22 mouse cellular contexts compared by ENCODE assay signal in genomic region chr4:107520071-107520470, GRCm38 (mm10).
DNase-seq lines count a peak whose midpoint lies in the region; ATAC-seq lines count a peak whose summit lies in the region.
"Had no signal": no experiment of that assay in that cellular context is flagged by ENCODE, and none has a peak within 500 bp of the region (broad histone marks: within the 10 kb centered on the region; RNA-seq: fewer than 3 reads in every experiment).

No protein-coding gene starts in this region.

- no peak for ATAC-seq in embryonic facial prominence, embryonic 13.5 days (ENCODE audit: insufficient number of reproducible peaks, insufficient read depth, low FRiP score, low TSS enrichment, low read depth)
- ATAC-seq: activated CD4-positive, CD25-positive, alpha-beta regulatory T cell, adult 4 months; forebrain, embryonic 16.5 days; Patski had no signal

- no peaks in the 10 kb centered on the region for H3K27me3 ChIP-seq in embryonic facial prominence, embryonic 13.5 days
- H3K27me3 ChIP-seq: embryonic facial prominence, embryonic 15.5 days; Patski had no signal

- WGBS in embryonic facial prominence, embryonic 13.5 days = 79% methylated on average over 5 of the region's 5 CpGs

- no peak overlapping the region for H3K4me3 ChIP-seq in embryonic facial prominence, embryonic 13.5 days
- H3K4me3 ChIP-seq: embryonic facial prominence, embryonic 15.5 days; erythroblast, embryonic 14.5 days; forebrain, embryonic 12.5 days; heart, adult 2 months; heart, embryonic 15.5 days had no signal

- H3K9me3 ChIP-seq in embryonic facial prominence, embryonic 13.5 days = no peaks in the 10 kb centered on the region
- H3K9me3 ChIP-seq: embryonic facial prominence, embryonic 15.5 days; forebrain, embryonic 12.5 days; heart, embryonic 15.5 days had no signal

- H3K4me2 ChIP-seq in embryonic facial prominence, embryonic 13.5 days = no peak overlapping the region
- H3K4me2 ChIP-seq: embryonic facial prominence, embryonic 15.5 days; forebrain, embryonic 12.5 days; heart, embryonic 11.5 days; heart, embryonic 15.5 days; hindbrain, embryonic 14.5 days had no signal

- no peaks in the 10 kb centered on the region for H3K36me3 ChIP-seq in embryonic facial prominence, embryonic 13.5 days
- H3K36me3 ChIP-seq: embryonic facial prominence, embryonic 15.5 days; forebrain, embryonic 12.5 days; heart, embryonic 15.5 days had no signal

- no peak overlapping the region for H3K9ac ChIP-seq in embryonic facial prominence, embryonic 13.5 days
- H3K9ac ChIP-seq: embryonic facial prominence, embryonic 15.5 days; forebrain, embryonic 12.5 days; heart, embryonic 15.5 days; hindbrain, embryonic 14.5 days had no signal

- peak; percentile 76 for DNase-seq in heart, adult 11 months
- DNase-seq in heart, adult 18-20 months = no peak
- DNase-seq in kidney, postnatal 4 days = peak; percentile 1
- DNase-seq in kidney, adult 11 months = no peak
- peak; percentile 6 for DNase-seq in urinary bladder, adult 2 months (ENCODE audit: low spot score)
- no peak for DNase-seq in urinary bladder, adult 18-20 months (ENCODE audit: low spot score in 2 of 2)
- no peak for DNase-seq in lung, postnatal 14 days
- DNase-seq: cerebellum, adult 11-12 months; cerebellum, adult 9-10 months; gastrocnemius, postnatal 36 days; heart, postnatal 14 days had no signal

- H3K4me1 ChIP-seq in embryonic facial prominence, embryonic 13.5 days = peaks cover 71% of the 10 kb centered on the region
- H3K4me1 ChIP-seq: heart, embryonic 15.5 days had no signal

- peak overlapping the region; percentile 77; the same call in 1 of the 2 replicates for H3K27ac ChIP-seq in embryonic facial prominence, embryonic 13.5 days
- H3K27ac ChIP-seq: embryonic facial prominence, embryonic 15.5 days; forebrain, embryonic 12.5 days; heart, adult 2 months; heart, embryonic 15.5 days; hindbrain, embryonic 14.5 days had no signal

Comparison
In these comparisons a context has a peak if more than half of its experiments do, and no peak if none do; other contexts are left out.
1. DNase-seq: peak in heart, adult 11 months (single experiment), kidney, postnatal 4 days (2 of 2) and urinary bladder, adult 2 months (single experiment); none in heart, adult 18-20 months (0 of 2), kidney, adult 11 months (single experiment), urinary bladder, adult 18-20 months (0 of 2) and lung, postnatal 14 days (single experiment).